Mouse (Mus musculus): ENCODE results near the gene Plxnd1.

Gene Plxnd1

DNA sequence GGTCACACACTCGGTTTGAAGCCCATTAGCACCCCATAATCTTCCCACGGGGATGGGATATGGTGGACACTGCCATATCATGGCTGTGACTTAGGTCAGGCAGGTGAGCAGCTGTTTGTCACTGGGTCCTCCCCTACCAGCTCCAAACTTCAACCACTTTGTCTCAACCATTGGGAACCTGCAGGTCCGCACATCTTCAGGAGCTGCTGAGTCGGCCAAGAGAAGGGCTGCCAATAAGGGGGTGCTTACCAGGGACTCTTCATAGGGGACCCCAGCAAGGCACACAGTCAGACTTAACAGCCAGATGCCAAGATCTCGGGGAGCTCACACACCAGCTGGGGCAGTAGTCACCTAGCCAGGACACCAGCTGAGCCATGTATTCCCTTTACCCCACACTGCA, 6.0 kb upstream of the Plxnd1 start:
- no peak for DNase-seq (ENCODE audit: low read depth in 1 of 2, low spot score in 2 of 2)

- no peak for DNase-seq (ENCODE audit: low read depth in 1 of 2, low spot score in 2 of 2)
These were observed 4.4 kb upstream of the Plxnd1 start for GRCm38 (mm10) chr6:115999227-115999626.

GRCm38 (mm10) chr6:115998758-115999157, 4.0 kb upstream of the Plxnd1 start:
- no peak for DNase-seq (ENCODE audit: low read depth in 1 of 2, low spot score in 2 of 2)

GRCm38 (mm10) chr6:115997726-115998311, 3.0 kb upstream of the Plxnd1 start:
- DNase-seq (ENCODE audit: low read depth in 1 of 2, low spot score in 2 of 2), result no peak

- no peak for DNase-seq (ENCODE audit: low read depth in 1 of 2, low spot score in 2 of 2)
These were observed 1.5 kb upstream of the Plxnd1 start for GRCm38 (mm10) chr6:115996171-115996851.

DNA sequence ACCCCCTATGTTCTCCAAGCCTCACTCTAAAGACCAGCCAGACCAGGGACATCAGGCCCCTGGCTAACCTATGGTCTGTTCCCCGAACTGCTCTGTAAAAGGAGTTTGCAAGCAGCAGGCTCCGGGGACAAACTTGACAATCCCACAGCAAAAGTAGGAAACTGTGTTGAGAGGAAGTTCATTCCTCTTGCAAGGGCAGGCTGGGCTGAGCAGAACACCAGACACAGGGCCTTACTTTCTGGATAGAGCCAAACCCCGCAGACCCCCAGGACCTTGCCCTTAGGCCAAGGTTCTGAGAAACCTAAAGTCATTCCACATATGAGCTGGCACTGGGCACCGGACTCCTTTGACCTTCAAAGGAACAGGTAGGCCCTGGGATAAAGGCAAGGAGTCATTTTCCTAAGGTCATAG, 731 bp upstream of the Plxnd1 start:
- DNase-seq (ENCODE audit: low read depth in 1 of 2, low spot score in 2 of 2), result no peak

- no peak for DNase-seq (ENCODE audit: low read depth in 1 of 2, low spot score in 2 of 2)
These were observed 494 bp downstream of the Plxnd1 start for GRCm38 (mm10) chr6:115994146-115994876.

GRCm38 (mm10) chr6:115993463-115994145, 1.2 kb downstream of the Plxnd1 start:
- no peak for DNase-seq (ENCODE audit: low read depth in 1 of 2, low spot score in 2 of 2)

DNA sequence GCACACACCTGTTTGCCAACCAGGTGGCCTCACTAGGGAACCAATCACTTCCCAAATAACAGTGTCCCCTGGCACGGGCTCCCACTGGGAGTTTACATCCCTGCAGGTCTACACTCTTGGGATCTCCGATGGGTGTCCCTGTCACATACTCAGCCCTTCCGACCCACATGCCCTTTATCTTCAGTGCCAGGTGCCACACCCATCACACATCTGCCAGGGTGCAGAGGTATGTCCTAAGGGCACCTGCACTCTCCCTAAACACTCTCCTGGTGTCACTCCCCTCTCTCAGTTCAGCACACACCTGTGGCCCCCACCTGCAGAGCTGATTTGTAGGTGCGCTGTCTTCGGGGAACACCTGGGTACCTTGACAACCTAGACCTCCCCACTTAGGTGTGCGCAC, 1.8 kb downstream of the Plxnd1 start:
- DNase-seq (ENCODE audit: low read depth in 1 of 2, low spot score in 2 of 2), result no peak

- DNase-seq (ENCODE audit: low read depth in 1 of 2, low spot score in 2 of 2), result no peak
These were observed 2.8 kb downstream of the Plxnd1 start for GRCm38 (mm10) chr6:115991881-115992620.

GRCm38 (mm10) chr6:115991108-115991880, 3.5 kb downstream of the Plxnd1 start:
- DNase-seq (ENCODE audit: low read depth in 1 of 2, low spot score in 2 of 2), result no peak

- DNase-seq (ENCODE audit: low read depth in 1 of 2, low spot score in 2 of 2), result no peak
These were observed 4.3 kb downstream of the Plxnd1 start for GRCm38 (mm10) chr6:115990479-115990878.

DNA sequence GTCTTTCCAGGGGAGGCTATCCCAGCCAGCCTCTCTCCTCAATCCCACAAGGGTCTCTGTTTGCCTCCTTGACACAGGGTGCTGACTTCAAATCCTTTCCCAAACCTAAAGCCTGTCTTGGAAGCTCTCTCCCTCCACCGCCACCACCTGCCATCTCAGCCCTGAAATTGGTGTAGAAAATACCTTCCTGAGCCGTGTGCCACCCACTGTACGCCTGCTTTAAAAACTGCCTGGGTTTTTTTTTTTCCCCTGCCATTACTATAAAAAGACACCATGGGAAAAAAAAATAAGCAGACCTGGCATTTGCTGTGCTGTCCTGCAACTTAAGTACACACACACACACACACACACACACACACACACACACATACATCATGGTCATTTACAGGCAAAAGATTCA, 4.7 kb downstream of the Plxnd1 start:
- DNase-seq (ENCODE audit: low read depth in 1 of 2, low spot score in 2 of 2), result no peak

DNA sequence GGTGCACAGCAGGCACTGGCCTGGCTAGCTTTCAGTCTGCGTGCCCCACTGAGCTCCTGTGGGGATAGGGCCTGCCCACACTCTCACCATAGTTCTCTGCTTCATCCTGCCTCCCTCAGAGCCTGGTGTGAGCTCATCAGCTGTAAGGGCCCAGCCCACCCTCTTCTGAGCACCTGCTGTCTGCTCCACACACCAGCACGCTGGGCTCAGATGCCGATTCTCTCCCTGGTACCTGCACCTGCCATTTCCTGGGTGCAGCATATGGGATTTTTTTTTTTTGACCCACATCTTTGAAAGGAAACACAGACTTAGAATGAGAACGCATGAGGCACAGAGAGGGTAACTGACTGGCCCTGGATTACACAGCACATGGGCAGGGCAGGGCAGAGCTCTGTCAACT, 5.2 kb downstream of the Plxnd1 start:
- no peak for DNase-seq (ENCODE audit: low read depth in 1 of 2, low spot score in 2 of 2)

DNA sequence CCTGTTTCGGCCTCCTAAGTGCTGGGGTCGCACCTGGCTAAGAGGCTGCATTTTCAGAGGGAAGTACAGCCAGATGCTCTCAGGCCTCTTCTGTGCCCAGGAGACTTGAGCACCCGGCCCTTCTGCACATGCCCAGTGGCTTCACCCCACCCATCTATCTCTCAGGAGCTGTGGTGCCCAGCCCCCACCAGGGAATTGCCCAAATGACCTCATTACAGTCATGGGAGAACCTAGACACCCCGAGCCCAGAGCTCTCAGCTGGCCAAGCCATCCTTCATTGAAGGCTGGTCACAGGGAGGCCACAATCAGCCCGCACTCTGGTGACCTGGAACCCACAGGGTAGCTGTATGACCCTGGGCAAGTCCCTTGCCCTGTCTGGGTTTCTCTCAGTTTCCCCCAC, 5.8 kb downstream of the Plxnd1 start:
- DNase-seq (ENCODE audit: low read depth in 1 of 2, low spot score in 2 of 2), result no peak

DNA sequence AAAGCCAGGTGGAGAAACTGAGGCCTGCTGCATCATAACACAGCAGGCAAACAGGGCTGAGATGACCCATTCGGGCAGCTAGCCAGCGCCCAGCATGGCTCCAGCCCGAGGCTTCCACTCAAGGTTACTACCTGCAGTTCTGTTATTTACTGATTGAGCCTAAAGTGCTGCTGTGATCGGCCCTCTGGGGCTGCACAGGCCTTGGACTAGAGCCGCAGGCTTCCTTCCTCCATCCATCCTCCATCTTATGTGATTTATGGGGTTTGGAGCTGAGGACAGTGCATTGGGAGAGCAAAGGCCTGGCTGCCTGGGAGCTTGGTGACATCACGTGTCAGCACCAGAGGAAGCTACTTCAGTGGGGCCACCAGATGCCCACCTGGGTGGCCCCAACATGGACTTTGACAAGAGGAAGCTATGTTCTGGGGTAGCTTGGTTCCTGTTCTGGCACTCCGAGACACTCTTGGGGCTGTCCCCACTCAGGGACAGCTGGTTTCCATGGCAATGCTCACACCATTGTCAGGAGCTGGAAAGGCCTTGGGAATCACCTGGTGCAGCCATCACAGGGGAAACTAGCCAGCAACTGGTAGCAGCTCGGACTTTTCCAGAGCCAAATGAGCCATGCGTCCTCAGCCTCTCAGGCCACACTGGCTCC, 7.6 kb downstream of the Plxnd1 start:
- no peak for DNase-seq (ENCODE audit: low read depth in 1 of 2, low spot score in 2 of 2)

DNA sequence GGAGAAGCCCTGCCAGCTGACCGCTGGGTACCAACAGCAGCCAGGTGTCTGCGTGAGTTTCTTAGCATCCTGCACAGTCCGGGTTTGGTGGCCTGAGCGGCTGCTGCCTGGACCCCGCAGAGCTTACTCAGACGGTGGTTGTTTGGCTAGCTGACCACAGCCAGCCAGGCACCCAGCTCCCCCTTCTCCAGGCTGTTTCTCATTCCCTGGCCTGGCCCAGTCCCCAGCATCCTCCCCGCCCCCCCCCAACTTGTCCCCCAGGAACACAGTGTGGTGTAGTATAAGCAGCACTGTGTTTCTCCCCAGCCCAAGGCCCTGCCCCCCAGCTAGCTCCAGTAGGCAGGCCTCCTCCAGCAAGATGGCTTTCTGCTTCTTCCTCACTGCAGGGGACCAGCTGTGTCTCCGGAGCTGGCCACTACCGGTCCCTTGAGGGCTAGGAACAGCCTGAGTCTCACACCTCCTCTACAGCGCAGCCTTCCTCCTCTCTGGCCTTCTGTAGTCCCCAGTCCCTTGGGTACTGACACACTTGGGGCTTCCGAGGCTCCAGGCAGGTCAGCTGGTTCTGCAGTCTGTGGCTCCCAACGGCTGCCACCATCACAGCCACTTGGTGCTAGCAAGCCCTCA, 8.2 kb downstream of the Plxnd1 start:
- DNase-seq (ENCODE audit: low read depth in 1 of 2, low spot score in 2 of 2), result no peak

DNA sequence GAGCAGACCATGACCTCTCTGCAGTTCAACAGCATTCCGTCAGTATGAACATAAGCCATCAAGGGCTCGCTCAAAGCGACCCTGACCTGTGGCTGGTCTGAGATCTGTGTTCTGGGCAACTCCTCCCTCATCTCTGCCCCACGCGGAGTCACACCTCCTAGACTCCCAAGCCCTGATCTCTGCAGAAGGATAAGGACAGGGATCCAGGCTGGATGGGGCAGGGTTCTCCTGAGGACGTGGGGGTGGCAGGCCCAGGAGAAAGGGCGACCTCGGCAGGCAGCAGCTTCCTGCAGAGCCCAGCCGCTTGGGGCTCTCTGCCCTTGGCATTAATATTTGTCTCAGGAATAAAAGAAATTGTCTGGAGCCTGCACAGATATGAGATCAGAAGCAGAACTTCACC, 9.2 kb downstream of the Plxnd1 start:
- DNase-seq (ENCODE audit: low read depth in 1 of 2, low spot score in 2 of 2), result no peak

GRCm38 (mm10) chr6:115984580-115984979, 10.2 kb downstream of the Plxnd1 start:
- no peak for DNase-seq (ENCODE audit: low read depth in 1 of 2, low spot score in 2 of 2)

Data from monocyte, adult 2 months (primary cell).